Mouse (Mus musculus) liver, embryonic 12.5 days (tissue): ENCODE data around the gene Sgce. TPM values are rescaled to one million over a fixed set of nuclear protein-coding genes. Genes with fewer than 3 reads are reported as not detected.

ENCODE experiments used
- ATAC-seq: fragments of 200-750 bp; cut with Nextera tagmentation; 2 replicates; pipeline ENCODE4 v1.8.0; 2017; ENCODE audit warnings: moderate number of reproducible peaks, mild to moderate bottlenecking, moderate library complexity
- H3K27ac ChIP-seq: fragments of 300-500 bp; sonication (generic); 2 replicates; pipeline ENCODE4 v1.5.1; 2016; ENCODE audit warnings: mild to moderate bottlenecking
- H3K27me3 ChIP-seq: fragments of 300-500 bp; sonication (generic); replicated peaks from 2 replicates; pipeline ENCODE4 v1.6.1; 2016; ENCODE audit warnings: mild to moderate bottlenecking, moderate library complexity
- H3K36me3 ChIP-seq: fragments of 300-500 bp; sonication (generic); 2 replicates; pipeline ENCODE4 v1.6.1; 2016; ENCODE audit warnings: mild to moderate bottlenecking, moderate library complexity
- H3K4me1 ChIP-seq: fragments of 300-500 bp; sonication (generic); 2 replicates; pipeline ENCODE4 v1.6.1; 2016
- H3K4me2 ChIP-seq: fragments of 300-500 bp; sonication (generic); 2 replicates; pipeline ENCODE4 v1.6.1; 2016; ENCODE audit warnings: mild to moderate bottlenecking, moderate library complexity
- H3K4me3 ChIP-seq: fragments of 300-500 bp; sonication (generic); 2 replicates; pipeline ENCODE4 v1.5.1; 2016; ENCODE audit warnings: mild to moderate bottlenecking, moderate library complexity
- H3K9ac ChIP-seq: fragments of 300-500 bp; sonication (generic); 2 replicates; pipeline ENCODE4 v1.6.1; 2016; ENCODE audit warnings: mild to moderate bottlenecking, moderate library complexity
- H3K9me3 ChIP-seq: fragments of 300-500 bp; sonication (generic); replicated peaks from 2 replicates; pipeline ENCODE4 v1.6.1; 2016; ENCODE audit warnings: mild to moderate bottlenecking, moderate library complexity
- WGBS: fragments of 180-500 bp; shearing (Covaris S2); methylation state at CpG from one replicate; pipeline ENCODE4 v1.1.7; 2016; ENCODE audit not compliant: insufficient replicate concordance; 5-methylcytosine and 5-hydroxymethylcytosine counted together
- polyA plus RNA-seq: library from polyadenylated mRNA; unstranded; fragments of >200 nt; fragmentation: Nextera tagmentation; extraction: Ambion mirVana; gene quantifications from 2 replicates; pipeline ENCODE4 v1.2.1, GENCODE M21; 2016

Gene Sgce
- polyA plus RNA-seq, 1 experiment from 2014 or later = 17.9 TPM

DNA sequence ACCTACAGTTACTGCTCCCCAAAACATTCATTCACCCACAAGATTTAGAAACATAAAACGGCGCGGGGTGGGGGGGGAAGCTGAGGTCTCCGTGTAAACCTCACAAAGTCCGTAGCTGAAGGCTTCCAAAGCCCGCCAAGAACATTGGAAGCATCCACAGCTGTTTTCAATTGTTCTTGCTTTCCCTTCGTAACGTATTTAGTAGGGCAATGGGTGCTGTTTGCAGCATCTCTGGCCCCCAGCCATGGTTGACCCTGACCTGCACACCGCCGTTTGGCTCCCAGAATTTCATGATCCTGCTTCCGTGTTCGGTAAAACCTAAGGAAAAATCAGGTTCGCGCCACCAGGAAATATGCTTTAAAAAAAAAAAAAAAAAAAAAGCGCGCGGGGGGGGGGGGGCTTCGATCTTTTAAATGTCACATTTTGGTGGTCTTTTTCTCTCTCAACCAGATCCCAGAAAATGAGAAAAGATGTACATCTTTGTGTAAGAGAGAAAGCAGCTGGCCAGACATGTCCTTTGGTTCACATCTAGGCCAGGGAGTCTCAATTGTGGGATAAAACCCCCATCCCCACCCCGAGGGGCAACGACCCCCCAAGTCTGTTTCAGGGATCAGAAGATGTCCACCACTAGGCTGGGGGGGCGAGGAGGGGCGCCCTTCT is 841 bp downstream of the Sgce start:
- 45% methylated on average over 22 of the region's 22 CpGs for WGBS
- no peak for ATAC-seq
- Histone ChIP-seq H3K4me3 (peak overlapping the region; percentile 46), H3K4me2 (peak overlapping the region; percentile 69), H3K9ac (peak overlapping the region; percentile 52; the same call in 1 of the 2 replicates), H3K36me3 (no peaks in the 10 kb centered on the region), H3K9me3 (peaks cover 22% of the 10 kb centered on the region; the same call in 1 of the 2 replicates), H3K27ac (0 out of 2 replicates have a peak overlapping the region, but pooled peaks have one; percentile 2), H3K27me3 (peaks cover 24% of the 10 kb centered on the region), H3K4me1 (peaks cover 12% of the 10 kb centered on the region; the same call in 1 of the 2 replicates)

DNA sequence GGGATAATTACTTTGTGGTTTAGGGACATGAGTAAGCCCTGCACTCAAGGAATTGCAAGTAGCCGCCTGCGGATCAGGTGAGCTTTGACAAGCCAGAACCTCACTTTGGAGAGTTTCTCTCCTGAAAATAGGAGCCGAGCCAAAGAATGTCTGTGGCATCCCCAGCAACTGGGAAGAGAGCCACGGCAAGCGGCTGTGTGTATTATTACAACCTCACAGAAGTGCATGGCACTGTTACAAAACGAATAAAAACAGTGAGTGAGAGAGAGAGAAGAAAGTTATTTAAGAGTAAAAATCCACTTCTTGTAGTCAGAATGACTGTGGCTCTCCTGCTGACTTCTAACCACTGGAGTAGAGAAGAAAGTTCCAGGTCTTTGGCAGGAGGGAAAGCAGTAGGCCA is 6.5 kb downstream of the Sgce start:
- H3K4me1 ChIP-seq = 0 out of 2 replicates have a peak, but pooled peaks cover 16% of the 10 kb centered on the region
- no peaks in the 10 kb centered on the region for H3K36me3 ChIP-seq
- H3K27ac ChIP-seq = no peak overlapping the region
- H3K9ac ChIP-seq = no peak overlapping the region
- no peaks in the 10 kb centered on the region for H3K9me3 ChIP-seq
- H3K4me2 ChIP-seq = no peak overlapping the region
- H3K27me3 ChIP-seq = no peaks in the 10 kb centered on the region; the same call in 1 of the 2 replicates
- no peak overlapping the region for H3K4me3 ChIP-seq
- ATAC-seq = no peak
- 45% methylated on average over 6 of the region's 6 CpGs for WGBS

DNA sequence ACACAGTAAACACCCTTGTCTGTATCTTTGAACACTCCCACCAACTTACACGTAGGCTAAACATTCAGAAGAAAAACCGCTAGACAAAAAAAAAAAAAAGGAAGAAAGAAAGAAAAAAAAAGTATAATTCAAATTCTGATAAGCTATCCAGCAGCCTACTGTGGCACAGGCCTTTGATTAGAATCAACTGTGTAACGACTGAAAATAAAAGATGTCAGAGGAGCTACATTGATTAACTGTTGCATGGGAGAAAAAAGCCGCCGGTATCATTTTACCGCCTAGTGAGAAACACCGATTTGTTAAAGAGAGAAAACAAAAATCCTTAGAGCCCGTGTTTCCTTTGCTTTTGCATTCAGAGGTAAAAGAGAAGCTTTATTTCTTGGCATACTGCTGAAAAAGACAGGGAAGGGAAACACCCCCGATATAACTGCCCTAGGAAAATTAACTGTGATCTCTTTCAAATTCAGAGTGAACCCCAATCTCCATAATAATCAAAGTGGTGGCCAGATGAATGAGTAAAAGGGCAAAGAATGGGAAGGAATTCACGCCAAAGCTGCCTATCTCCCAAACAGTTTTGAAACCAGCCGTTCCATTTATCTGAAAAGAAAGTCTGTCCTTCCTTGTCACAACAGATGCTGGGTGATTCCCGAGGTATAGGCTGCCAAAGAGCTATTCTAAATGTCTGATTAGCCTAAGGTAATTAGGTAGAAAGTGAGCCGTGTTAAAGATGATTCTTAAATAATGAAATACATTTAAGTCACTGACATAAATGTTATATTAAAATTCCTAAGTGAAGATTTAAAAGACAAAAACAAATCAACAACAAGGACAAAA is 7.3 kb downstream of the Sgce start:
- Histone ChIP-seq H3K9ac (no peak overlapping the region), H3K36me3 (no peaks in the 10 kb centered on the region), H3K4me3 (no peak overlapping the region), H3K4me2 (no peak overlapping the region), H3K4me1 (0 out of 2 replicates have a peak, but pooled peaks cover 16% of the 10 kb centered on the region), H3K27me3 (no peaks in the 10 kb centered on the region; the same call in 1 of the 2 replicates), H3K27ac (no peak overlapping the region), H3K9me3 (no peaks in the 10 kb centered on the region)
- 24% methylated on average over 13 of the region's 13 CpGs for WGBS
- no peak for ATAC-seq

DNA sequence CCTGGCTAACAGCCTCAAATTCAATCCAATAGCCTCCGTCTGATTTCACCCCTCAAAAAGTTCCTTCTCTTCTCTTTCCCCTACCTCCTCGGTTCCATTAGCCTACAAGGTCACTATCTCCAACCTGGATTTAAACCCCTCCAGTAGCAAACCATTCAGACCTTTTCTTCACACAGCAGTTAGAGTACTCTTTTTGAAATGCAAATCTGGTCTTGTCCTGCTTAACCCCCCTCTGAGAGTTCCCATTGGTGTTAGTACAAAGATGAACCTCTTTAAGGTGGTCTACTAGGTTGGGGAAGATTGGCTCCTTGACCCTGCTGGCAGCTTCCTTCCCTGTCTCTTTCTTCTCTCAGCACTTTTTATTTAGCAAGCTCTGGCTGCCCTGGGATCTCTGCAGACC is 8.3 kb downstream of the Sgce start:
- Histone ChIP-seq H3K9me3 (no peaks in the 10 kb centered on the region), H3K27me3 (no peaks in the 10 kb centered on the region; the same call in 1 of the 2 replicates), H3K4me2 (no peak overlapping the region), H3K4me1 (0 out of 2 replicates have a peak, but pooled peaks cover 16% of the 10 kb centered on the region), H3K36me3 (no peaks in the 10 kb centered on the region), H3K9ac (no peak overlapping the region; the same call in 1 of the 2 replicates), H3K4me3 (no peak overlapping the region), H3K27ac (no peak overlapping the region)
- WGBS = 40% methylated on average over 2 of the region's 2 CpGs
- ATAC-seq = no peak

DNA sequence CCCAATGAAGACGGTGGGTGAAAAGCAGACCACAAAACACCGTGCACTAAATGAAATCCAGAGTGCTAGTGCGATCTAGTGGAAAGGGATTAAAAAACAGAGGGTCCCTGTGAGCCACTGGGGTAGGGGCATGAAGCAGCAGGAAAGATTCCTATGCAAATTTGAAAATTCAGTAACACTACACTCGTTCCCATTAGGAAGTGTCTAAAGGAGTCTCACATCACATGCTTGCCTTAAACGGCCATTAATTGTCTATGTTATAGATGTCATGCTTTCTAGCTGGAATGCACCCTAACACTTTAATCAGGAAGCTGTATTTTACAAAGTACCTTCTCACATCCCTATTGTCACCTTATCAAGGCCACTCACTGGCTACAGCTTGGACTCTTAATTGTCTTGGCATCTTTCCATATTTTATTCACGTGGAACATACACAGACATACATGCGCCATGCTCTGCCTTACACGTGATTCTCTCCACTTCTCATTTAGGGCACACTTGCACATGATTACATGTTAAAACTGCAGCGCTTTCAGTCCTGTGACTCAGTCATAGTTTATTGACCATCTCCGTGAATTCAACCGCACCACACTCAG is 8.9 kb downstream of the Sgce start:
- 56% methylated on average over 11 of the region's 11 CpGs for WGBS

DNA sequence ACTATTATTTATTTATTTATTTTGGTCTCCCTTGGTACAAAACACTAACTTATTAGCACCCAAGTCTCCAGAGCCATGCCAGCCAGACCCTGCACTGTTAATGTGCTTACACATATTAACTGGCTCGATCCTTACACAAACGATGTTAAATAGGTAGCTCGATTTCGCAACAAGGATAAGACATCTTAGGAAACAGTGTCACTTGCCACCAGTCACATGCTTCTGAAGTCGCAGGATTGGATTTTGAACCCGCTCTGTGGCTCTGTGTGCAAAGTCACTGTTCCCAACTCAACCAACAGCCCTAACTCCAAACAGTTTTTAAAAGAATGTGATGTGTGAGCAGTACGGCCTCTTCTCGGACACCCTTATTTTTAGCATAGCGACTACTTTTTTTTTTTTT is 10.6 kb downstream of the Sgce start:
- Histone ChIP-seq H3K27me3 (no peaks in the 10 kb centered on the region; the same call in 1 of the 2 replicates), H3K9me3 (no peaks in the 10 kb centered on the region), H3K4me1 (0 out of 2 replicates have a peak, but pooled peaks cover 15% of the 10 kb centered on the region), H3K27ac (no peak overlapping the region), H3K9ac (no peak overlapping the region), H3K36me3 (no peaks in the 10 kb centered on the region), H3K4me2 (no peak overlapping the region), H3K4me3 (no peak overlapping the region)
- WGBS = 70% methylated on average over 9 of the region's 9 CpGs
- no peak for ATAC-seq

More for the DNA sequence above, 8.9 kb downstream of the Sgce start:
- Histone ChIP-seq H3K4me2 (no peak overlapping the region), H3K4me3 (no peak overlapping the region), H3K9me3 (no peaks in the 10 kb centered on the region), H3K27ac (no peak overlapping the region), H3K36me3 (no peaks in the 10 kb centered on the region), H3K27me3 (no peaks in the 10 kb centered on the region; the same call in 1 of the 2 replicates), H3K4me1 (0 out of 2 replicates have a peak, but pooled peaks cover 16% of the 10 kb centered on the region), H3K9ac (no peak overlapping the region)
- no peak for ATAC-seq

DNA sequence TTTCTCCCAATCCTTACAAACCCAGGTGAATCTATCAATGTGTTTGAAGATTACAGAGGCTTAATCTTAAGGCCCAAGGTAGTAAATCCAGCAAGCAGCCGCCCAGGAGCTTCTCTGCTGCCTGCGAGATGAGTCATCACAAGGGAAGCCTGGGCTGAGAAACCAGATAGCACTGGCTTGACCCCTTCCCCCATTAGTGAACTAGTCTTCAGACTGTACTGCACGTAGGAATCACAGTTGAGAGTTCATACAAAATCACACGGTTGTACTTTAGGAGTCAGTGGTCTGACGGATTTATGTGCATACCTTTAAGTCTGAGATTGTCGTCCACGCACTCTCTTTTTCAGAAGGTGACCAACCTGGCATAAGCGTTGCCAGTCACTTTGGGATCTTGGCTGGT is 13.8 kb downstream of the Sgce start:
- 36% methylated on average over 8 of the region's 8 CpGs for WGBS
- H3K27ac ChIP-seq = no peak overlapping the region

DNA sequence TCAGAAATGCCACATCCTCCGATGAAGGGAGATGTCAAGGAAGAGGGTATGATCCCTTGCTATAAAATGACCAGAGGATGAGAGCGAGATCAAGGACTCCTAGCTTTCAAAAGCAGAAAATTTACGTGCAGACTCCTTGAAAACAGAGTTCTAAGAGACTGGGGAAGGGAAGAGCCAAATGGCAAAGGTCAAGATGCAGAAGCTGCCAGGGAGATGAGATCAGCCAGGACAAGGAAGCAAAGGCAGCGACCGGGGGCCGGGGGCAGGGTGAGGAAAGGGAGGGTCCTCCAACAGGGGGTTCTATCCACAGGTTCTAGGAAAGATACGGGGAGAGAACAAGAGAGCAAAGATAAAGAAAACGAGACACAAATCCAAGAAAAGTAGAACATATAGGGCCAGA is 15.3 kb downstream of the Sgce start:
- Histone ChIP-seq H3K27ac (no peak overlapping the region), H3K27me3 (no peaks in the 10 kb centered on the region), H3K9me3 (no peaks in the 10 kb centered on the region), H3K36me3 (no peaks in the 10 kb centered on the region), H3K9ac (no peak overlapping the region), H3K4me1 (0 out of 2 replicates have a peak, but pooled peaks cover 3% of the 10 kb centered on the region), H3K4me3 (no peak overlapping the region), H3K4me2 (no peak overlapping the region)
- WGBS = 39% methylated on average over 8 of the region's 8 CpGs
- no peak for ATAC-seq

More for the DNA sequence above, 13.8 kb downstream of the Sgce start:
- Histone ChIP-seq H3K4me3 (no peak overlapping the region), H3K4me2 (no peak overlapping the region), H3K4me1 (0 out of 2 replicates have a peak, but pooled peaks cover 3% of the 10 kb centered on the region), H3K27me3 (no peaks in the 10 kb centered on the region; the same call in 1 of the 2 replicates), H3K36me3 (no peaks in the 10 kb centered on the region), H3K9me3 (no peaks in the 10 kb centered on the region), H3K9ac (no peak overlapping the region)
- no peak; the same call in 1 of the 2 replicates for ATAC-seq

DNA sequence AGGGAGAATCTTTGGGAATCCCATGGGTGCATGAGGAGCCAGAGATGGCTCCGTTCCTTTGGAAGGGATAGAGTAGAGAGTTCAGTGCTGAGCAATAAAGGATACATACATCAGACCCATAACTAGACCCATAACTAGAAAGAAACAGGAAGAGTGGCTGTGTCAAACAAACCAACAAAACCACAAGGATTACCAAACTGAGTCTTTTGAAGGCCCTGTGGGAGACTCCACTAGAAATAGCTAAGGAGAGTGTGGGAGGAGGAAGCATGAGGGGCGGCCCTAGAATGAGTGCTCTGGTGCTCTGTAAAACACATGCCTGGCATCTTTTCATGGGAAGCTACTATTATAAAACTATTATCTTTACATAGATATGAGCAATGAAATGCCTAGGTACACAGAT is 18.7 kb downstream of the Sgce start:
- Histone ChIP-seq H3K4me3 (no peak overlapping the region), H3K4me2 (no peak overlapping the region), H3K27ac (no peak overlapping the region), H3K9me3 (no peaks in the 10 kb centered on the region), H3K4me1 (0 out of 2 replicates have a peak, but pooled peaks cover 3% of the 10 kb centered on the region), H3K27me3 (no peaks in the 10 kb centered on the region), H3K9ac (no peak overlapping the region), H3K36me3 (no peaks in the 10 kb centered on the region)
- WGBS = 48% methylated on average over 2 of the region's 2 CpGs
- ATAC-seq = no peak

DNA sequence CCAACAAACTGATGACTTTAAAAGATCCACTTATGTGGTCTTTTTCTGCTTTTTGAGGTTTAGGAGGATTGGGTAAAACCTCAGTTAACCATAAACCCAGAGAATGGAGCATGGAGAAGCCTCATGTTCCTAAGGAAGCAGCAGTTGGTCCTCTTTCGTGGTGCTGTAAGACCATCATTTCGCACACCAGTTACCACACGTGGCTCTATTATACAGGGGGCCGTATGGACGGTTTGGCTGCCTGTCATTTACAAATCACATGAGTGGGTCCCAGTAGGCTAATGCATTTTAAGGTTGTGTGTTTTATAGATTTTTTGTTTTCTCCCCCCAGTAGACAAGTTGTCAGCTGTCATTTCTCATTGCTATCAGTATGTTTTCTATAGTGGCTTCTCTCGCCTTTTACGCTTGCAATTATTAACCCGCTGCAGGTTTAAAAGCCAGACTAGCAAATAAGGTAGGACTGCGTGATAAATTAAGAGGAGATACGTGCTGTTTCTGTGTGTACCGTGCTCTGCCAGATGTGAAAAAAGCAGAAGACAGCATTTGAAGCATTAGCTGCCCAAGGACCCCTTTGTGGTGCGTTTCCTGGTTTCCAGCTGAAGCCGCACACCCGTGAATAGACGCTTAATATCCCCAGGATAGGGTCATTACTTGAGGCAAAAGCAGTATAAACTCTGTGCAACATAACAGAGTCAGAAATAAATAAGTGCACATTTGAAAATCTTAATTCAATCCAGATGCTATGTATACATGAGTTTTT is 22.8 kb downstream of the Sgce start:
- Histone ChIP-seq H3K36me3 (no peaks in the 10 kb centered on the region), H3K27ac (no peak overlapping the region), H3K4me1 (no peaks in the 10 kb centered on the region), H3K4me2 (no peak overlapping the region), H3K9me3 (no peaks in the 10 kb centered on the region), H3K4me3 (no peak overlapping the region), H3K9ac (no peak overlapping the region), H3K27me3 (no peaks in the 10 kb centered on the region)
- 77% methylated on average over 15 of the region's 15 CpGs for WGBS
- ATAC-seq = no peak

DNA sequence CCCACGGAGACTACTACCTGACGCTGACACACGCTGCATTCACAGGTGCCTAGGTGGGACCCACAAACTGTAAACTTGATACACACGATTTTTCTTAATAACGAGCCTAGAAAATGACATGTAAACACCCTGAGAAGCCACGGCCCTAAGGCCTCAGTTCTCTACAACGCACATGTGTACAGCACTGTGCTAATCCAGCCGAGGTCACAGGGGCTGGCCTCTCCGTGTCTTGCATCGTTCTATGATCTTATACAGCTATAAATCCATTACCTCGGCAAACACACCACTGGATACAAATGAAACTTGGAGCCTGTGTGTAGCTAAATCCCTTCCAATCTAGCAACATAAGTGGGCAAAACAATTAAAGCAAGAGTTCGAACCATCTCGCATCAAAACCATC is 24.3 kb downstream of the Sgce start:
- Histone ChIP-seq H3K9ac (no peak overlapping the region), H3K4me1 (no peaks in the 10 kb centered on the region), H3K27ac (no peak overlapping the region), H3K27me3 (no peaks in the 10 kb centered on the region), H3K4me3 (no peak overlapping the region), H3K36me3 (no peaks in the 10 kb centered on the region), H3K9me3 (no peaks in the 10 kb centered on the region), H3K4me2 (no peak overlapping the region)
- ATAC-seq = no peak
- 77% methylated on average over 13 of the region's 13 CpGs for WGBS
